Mouse (Mus musculus) heart, postnatal 0 days (tissue): ENCODE data around the gene Dlx6. TPM values are rescaled to one million over a fixed set of nuclear protein-coding genes. Genes with fewer than 3 reads are reported as not detected.

Source experiments
- ATAC-seq: fragments of 200-750 bp; cut with Nextera tagmentation; 2 replicates; pipeline ENCODE4 v1.8.0; 2017; ENCODE audit warnings: low read depth, moderate number of reproducible peaks, moderate library complexity; ENCODE audit not compliant: insufficient read depth
- DNase-seq: peaks from one replicate; pipeline ENCODE4 v3.0.0-alpha.2; 2016; ENCODE audit warnings: low spot score
- H3K27ac ChIP-seq: fragments of 300-500 bp; sonication (generic); 2 replicates; pipeline ENCODE4 v1.5.1; 2014; ENCODE audit warnings: low read depth, mild to moderate bottlenecking
- H3K27me3 ChIP-seq: fragments of 300-500 bp; sonication (generic); 2 replicates; pipeline ENCODE4 v1.6.1; 2014; ENCODE audit warnings: low read length, mixed read lengths; ENCODE audit not compliant: control insufficient read depth, insufficient read depth
- H3K36me3 ChIP-seq: fragments of 300-500 bp; sonication (generic); replicated peaks from 2 replicates; pipeline ENCODE4 v1.6.1; 2014; ENCODE audit warnings: low read length, mixed read lengths; ENCODE audit not compliant: control insufficient read depth, insufficient read depth
- H3K4me1 ChIP-seq: fragments of 300-500 bp; sonication (generic); 2 replicates; pipeline ENCODE4 v1.6.1; 2014; ENCODE audit warnings: antibody characterized with exemption; ENCODE audit not compliant: control insufficient read depth, insufficient read depth
- H3K4me2 ChIP-seq: fragments of 300-500 bp; sonication (generic); 2 replicates; pipeline ENCODE4 v1.6.1; 2014; ENCODE audit warnings: low read depth, mild to moderate bottlenecking, low read length, moderate library complexity
- H3K4me3 ChIP-seq: fragments of 300-500 bp; sonication (generic); 2 replicates; pipeline ENCODE4 v1.5.1; 2014; ENCODE audit warnings: low read depth, low read length
- H3K9ac ChIP-seq: fragments of 300-500 bp; sonication (generic); replicated peaks from 2 replicates; pipeline ENCODE4 v1.6.1; 2014; ENCODE audit warnings: low read depth, low read length, mixed read lengths
- H3K9me3 ChIP-seq: fragments of 300-500 bp; sonication (generic); replicated peaks from 2 replicates; pipeline ENCODE4 v1.6.1; 2016; ENCODE audit warnings: low read length; ENCODE audit not compliant: control insufficient read depth
- CTCF ChIP-seq: IDR thresholded peaks from 2 replicates; pipeline ENCODE4 v1.5.1; 2016; ENCODE audit warnings: antibody characterized with exemption, control low read depth, low read depth
- EP300 ChIP-seq: IDR thresholded peaks from 2 replicates; pipeline ENCODE4 v1.6.1; 2016; ENCODE audit warnings: antibody characterized with exemption, low read depth
- WGBS: fragments of 180-500 bp; shearing (Covaris S2); extraction: QIAGEN DNeasy Blood & Tissue Kit; methylation state at CpG from one replicate; pipeline ENCODE4 v1.1.7; 2014; 5-methylcytosine and 5-hydroxymethylcytosine counted together
- polyA plus RNA-seq: library from polyadenylated mRNA; unstranded; fragments of >200 nt; fragmentation: Nextera tagmentation; extraction: Ambion mirVana; gene quantifications from 2 replicates; pipeline ENCODE4 v1.2.1, GENCODE M21; 2015
- total RNA-seq: library from RNA; depleted of rRNA; stranded (reverse); fragments of >200 nt; gene quantifications from 2 replicates; pipeline ENCODE4 v1.2.3, GENCODE M21; 2014; ENCODE audit warnings: low replicate concordance; rRNA removed

Gene Dlx6
- total RNA-seq (not detected in 2 replicates), polyA plus RNA-seq (not detected in 2 replicates)

DNA sequence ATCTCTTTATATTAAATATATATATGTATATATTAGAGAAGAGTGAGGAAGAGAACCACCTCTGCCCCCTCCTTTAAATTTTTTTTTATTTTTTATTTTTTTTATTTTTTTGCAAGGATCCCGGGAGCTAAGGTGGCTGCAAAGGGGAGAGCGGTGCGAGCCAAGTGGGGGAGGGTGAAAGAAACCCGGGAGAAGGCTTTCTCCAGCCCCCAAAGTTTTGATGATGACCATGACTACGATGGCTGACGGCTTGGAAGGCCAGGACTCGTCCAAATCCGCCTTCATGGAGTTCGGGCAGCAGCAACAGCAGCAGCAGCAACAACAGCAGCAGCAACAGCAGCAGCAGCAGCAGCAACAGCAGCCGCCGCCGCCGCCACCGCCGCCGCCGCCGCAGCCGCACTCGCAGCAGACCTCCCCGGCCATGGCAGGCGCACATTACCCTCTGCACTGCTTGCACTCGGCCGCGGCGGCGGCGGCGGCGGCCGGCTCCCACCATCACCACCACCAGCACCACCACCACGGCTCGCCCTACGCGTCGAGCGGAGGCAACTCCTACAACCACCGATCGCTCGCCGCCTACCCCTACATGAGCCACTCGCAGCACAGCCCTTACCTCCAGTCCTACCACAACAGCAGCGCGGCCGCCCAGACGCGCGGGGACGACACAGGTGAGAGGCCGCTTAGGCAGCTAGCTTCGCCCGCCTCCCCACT, at the start of gene Dlx6:
TSS of gene Dlx6 (plus strand) at position 175 of the 711 bp plus-strand sequence.
- no peak for TF ChIP-seq CTCF
- ATAC-seq: peak; percentile 56
- Histone ChIP-seq H3K27me3 (peaks cover 95% of the 10 kb centered on the region), H3K9me3 (no peaks in the 10 kb centered on the region), H3K9ac (no peak within 1 kb of the TSS), H3K4me1 (peaks cover 16% of the 10 kb centered on the region), H3K4me3 (peak within 1 kb of the TSS; percentile 49), H3K36me3 (no peaks in the 10 kb centered on the region), H3K4me2 (peak within 1 kb of the TSS; percentile 79), H3K27ac (no peak within 1 kb of the TSS)
- under 1% methylated on average over 33 of the region's 52 CpGs for WGBS
- DNase-seq: no peak

DNA sequence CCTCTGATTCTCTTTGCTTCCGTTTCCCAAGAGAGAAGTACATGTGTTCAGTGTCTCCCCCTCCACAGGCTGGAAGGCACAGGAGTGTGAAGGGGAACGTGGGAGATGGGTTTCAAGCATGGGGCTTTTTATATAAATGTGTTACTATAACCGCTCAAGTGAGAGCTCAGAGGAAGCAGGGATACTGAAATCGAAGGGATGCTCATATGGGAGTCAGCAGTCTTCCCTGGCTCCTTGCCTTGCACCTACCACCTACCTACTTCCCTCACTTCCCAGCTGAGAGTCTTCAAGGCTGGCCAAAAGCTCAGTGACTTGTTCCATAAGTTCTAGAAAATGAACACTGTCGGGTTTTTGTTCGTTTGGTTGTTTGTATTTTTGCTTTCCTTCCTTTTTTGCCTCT, 46.3 kb upstream of the Dlx6 start:
- H3K4me3 ChIP-seq: no peak overlapping the region
- no peaks in the 10 kb centered on the region for H3K36me3 ChIP-seq
- TF ChIP-seq EP300 (no peak), CTCF (no peak)
- no peak overlapping the region for H3K4me2 ChIP-seq
- DNase-seq: no peak
- no peaks in the 10 kb centered on the region for H3K4me1 ChIP-seq
- H3K27me3 ChIP-seq: no peaks in the 10 kb centered on the region
- H3K9me3 ChIP-seq: no peaks in the 10 kb centered on the region
- no peak overlapping the region for H3K27ac ChIP-seq
- ATAC-seq: no peak
- WGBS: 76% methylated on average over 6 of the region's 6 CpGs
- H3K9ac ChIP-seq: no peak overlapping the region

DNA sequence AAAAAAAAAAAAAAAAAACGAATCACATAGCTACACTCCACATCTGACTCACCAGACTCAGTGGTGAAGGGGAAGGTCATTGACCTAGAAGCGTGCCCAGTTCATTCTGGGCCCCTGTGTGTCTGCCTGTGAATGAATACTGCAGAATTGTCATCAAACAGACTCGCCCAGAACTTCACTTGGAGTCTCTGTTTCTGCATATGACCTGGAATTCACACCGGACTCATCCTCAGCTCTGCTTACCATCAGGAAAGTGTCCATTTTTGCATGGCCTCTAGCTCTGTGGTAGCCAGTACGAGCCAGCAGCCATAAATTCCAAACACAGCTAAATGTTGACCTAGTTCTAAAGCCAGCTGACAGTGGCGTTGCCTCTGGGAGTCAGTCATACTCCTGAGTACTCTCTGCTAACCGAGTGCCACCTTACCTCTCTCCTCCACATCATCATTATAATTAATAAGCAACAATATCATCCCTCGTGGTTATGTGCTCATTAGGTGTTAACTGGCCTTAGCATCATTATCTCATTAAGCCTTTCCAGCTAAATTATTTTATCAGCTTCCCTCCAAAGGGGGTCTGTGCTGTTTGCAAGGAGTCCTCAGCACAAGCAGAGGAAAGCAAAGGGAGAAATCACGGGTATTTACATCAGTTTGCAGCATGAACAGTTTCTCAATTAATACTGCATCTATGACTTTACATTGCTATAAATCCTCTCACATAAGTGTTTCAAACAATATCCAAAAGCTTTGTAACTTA, 44.9 kb upstream of the Dlx6 start:
- ATAC-seq: no peak

DNA sequence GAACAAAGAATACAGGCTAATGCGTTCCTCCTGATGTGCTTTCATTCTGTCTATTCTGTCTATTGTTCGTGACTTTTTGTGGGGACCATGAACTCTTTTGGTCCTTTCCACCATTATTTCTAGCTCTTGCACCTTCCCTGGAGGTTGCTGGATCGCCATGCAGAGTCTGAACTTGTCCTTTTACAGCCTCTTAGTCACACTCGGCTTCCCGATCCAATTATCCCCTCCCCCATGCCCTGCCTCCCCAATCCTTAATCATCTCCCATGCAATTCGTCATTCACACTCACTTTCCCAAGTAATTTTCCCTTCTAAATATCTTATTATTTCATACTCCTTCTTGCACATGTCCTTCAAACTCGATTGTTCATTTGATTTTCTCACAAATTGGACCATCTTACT, 44.0 kb upstream of the Dlx6 start:
- no peak overlapping the region for H3K9ac ChIP-seq
- no peak for ATAC-seq
- no peak for DNase-seq
- WGBS: 40% methylated on average over 7 of the region's 7 CpGs
- no peak overlapping the region for H3K27ac ChIP-seq
- H3K9me3 ChIP-seq: no peaks in the 10 kb centered on the region
- TF ChIP-seq EP300 (no peak), CTCF (no peak)
- no peaks in the 10 kb centered on the region for H3K4me1 ChIP-seq
- H3K4me3 ChIP-seq: no peak overlapping the region
- no peaks in the 10 kb centered on the region for H3K27me3 ChIP-seq
- no peaks in the 10 kb centered on the region for H3K36me3 ChIP-seq
- no peak overlapping the region for H3K4me2 ChIP-seq

More for the DNA sequence above, 44.9 kb upstream of the Dlx6 start:
- TF ChIP-seq EP300 (no peak), CTCF (no peak)
- Histone ChIP-seq H3K4me1 (no peaks in the 10 kb centered on the region), H3K27me3 (no peaks in the 10 kb centered on the region), H3K4me3 (no peak overlapping the region), H3K36me3 (no peaks in the 10 kb centered on the region), H3K9me3 (no peaks in the 10 kb centered on the region), H3K9ac (no peak overlapping the region), H3K4me2 (no peak overlapping the region), H3K27ac (no peak overlapping the region)
- 50% methylated on average over 8 of the region's 9 CpGs for WGBS
- no peak for DNase-seq

DNA sequence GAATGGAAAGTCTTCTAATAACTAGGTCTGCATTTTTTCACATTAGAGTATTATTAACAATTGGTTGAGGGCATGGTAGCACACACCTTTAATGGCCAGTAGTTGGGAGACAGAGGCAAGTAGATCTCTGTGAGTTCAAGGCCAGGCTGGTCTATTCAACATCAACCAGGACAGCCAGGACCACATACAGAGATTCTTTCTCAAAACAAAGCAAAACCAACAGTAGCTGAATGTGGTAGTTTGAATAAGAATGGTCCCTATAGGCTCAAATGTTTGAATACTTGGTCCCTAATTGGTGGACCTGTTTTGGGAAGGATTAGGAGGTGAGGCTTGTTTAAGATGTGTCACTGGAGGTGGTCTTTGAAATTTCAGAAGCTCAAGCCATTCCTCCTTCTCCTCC, 37.8 kb upstream of the Dlx6 start:
- no peaks in the 10 kb centered on the region for H3K9me3 ChIP-seq
- H3K27ac ChIP-seq: no peak overlapping the region
- no peaks in the 10 kb centered on the region for H3K36me3 ChIP-seq
- H3K4me3 ChIP-seq: no peak overlapping the region
- H3K4me1 ChIP-seq: no peaks in the 10 kb centered on the region
- ATAC-seq (no peak), DNase-seq (no peak)
- no peak overlapping the region for H3K4me2 ChIP-seq
- H3K9ac ChIP-seq: no peak overlapping the region
- TF ChIP-seq CTCF: no peak
- no peak for TF ChIP-seq EP300
- no peaks in the 10 kb centered on the region for H3K27me3 ChIP-seq
